Mouse (Mus musculus): ENCODE data around the gene Cyp4a12a. TPM values are rescaled to one million over a fixed set of nuclear protein-coding genes. Genes with fewer than 3 reads are reported as not detected.
"Not testable (repeated sequence)": the region's sequence is repeated elsewhere in the genome, so short reads cannot be mapped to it uniquely, and the experiment has no call there.

The Cyp4a12a gene
- total and polyA plus RNA-seq, 3 experiments, result not detected

DNA sequence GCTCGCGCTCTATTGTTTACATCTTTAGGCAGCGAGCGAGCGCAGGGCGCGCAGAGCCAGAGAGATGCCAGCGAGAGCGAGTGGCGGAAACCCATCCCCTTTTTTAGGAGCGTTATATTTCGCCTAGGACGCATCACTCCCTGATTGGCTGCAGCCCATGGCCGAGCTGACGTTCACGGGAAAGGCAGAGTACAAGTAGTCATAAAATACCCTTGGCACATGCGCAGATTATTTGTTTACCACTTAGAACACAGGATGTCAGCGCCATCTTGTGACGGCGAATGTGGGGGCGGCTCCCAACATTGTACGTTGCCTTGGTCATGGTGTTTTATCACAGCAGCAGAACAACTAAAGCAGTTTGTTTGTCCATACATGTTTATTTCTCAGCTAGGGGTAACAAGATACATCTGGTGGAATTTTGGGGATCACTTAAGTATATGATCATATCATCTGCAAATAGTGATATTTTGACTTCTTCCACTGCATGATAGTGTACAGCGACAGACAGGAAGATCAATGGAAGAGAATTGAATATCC, 17.5 kb upstream of the Cyp4a12a start:
- DNase-seq (ENCODE audit: low read depth, low spot score); H3K36me3 ChIP-seq (ENCODE audit: control insufficient read depth in 1 of 2, insufficient read depth in 2 of 2, low read length in 2 of 2); H3K27me3 ChIP-seq (ENCODE audit: control insufficient read depth in 1 of 2, insufficient read depth in 2 of 2, low read length in 2 of 2); H3K4me1 ChIP-seq (ENCODE audit: control insufficient read depth in 1 of 2, insufficient read depth in 2 of 2, low read length in 2 of 2); H3K27ac ChIP-seq (ENCODE audit: control insufficient read depth, low read depth, low read length); H3K79me2 ChIP-seq (ENCODE audit: control insufficient read depth, insufficient read depth, low read length, poor library complexity); H3K9me3 ChIP-seq (replicated peaks; ENCODE audit: insufficient read depth, low read length); H3K4me3 ChIP-seq (ENCODE audit: control insufficient read depth in 1 of 2, insufficient read depth in 1 of 2, low read depth in 2 of 2, low read length in 2 of 2); H3K9ac ChIP-seq (ENCODE audit: control insufficient read depth, low read depth, low read length, poor library complexity, severe bottlenecking): not testable (repeated sequence)

DNA sequence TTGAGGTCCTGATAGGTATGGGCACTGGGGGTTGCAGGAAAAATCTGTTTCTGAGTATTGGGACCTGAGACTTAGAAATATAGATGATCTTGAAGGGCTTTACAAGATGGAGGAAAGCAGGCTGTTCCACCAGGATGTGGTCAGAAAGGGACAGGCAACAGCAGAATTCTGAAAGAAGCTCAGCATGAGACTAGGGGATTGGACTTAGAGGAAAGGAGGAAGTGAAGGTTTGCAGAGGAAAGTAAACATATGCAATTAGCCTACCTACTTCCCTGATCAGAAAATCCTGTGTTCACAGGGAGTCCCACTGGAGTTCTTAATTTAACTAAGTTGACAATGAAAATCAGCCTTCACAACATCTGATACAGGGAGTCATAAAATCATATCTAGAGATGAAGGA, 26.9 kb downstream of the Cyp4a12a start:
- H3K79me2 ChIP-seq (ENCODE audit: control insufficient read depth, insufficient read depth, low read length, poor library complexity); H3K36me3 ChIP-seq (ENCODE audit: control insufficient read depth in 1 of 2, insufficient read depth in 2 of 2, low read length in 2 of 2); H3K9ac ChIP-seq (ENCODE audit: control insufficient read depth, low read depth, low read length, poor library complexity, severe bottlenecking); H3K4me3 ChIP-seq (ENCODE audit: control insufficient read depth in 1 of 2, insufficient read depth in 1 of 2, low read depth in 2 of 2, low read length in 2 of 2); H3K4me1 ChIP-seq (ENCODE audit: control insufficient read depth in 1 of 2, insufficient read depth in 2 of 2, low read length in 2 of 2); DNase-seq (ENCODE audit: low read depth, low spot score); H3K9me3 ChIP-seq (replicated peaks; ENCODE audit: insufficient read depth, low read length); H3K27me3 ChIP-seq (ENCODE audit: control insufficient read depth in 1 of 2, insufficient read depth in 2 of 2, low read length in 2 of 2); H3K27ac ChIP-seq (ENCODE audit: control insufficient read depth, low read depth, low read length): not testable (repeated sequence)

DNA sequence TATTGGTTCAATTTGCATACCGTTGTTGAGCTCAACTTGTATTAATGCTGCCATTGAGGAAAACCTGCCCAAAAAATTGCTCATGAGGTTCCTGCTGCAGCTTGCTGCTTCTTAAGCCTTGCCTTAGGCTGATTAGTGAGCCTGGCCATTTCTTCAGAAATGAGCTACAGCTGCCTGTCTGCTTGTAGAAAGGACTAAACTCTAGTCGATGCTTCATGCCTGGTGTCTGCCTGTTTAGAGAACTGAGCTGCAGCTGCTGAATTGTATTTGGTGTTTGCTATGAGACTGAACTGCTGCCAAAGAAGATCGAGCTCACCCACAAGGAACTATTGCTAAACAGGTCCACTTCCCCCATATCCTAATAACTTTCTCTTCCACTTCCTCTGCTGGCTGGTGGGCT, 66.8 kb downstream of the Cyp4a12a start:
- H3K9me3 ChIP-seq (replicated peaks; ENCODE audit: insufficient read depth, low read length); H3K4me1 ChIP-seq (ENCODE audit: control insufficient read depth in 1 of 2, insufficient read depth in 2 of 2, low read length in 2 of 2); H3K4me3 ChIP-seq (ENCODE audit: control insufficient read depth in 1 of 2, insufficient read depth in 1 of 2, low read depth in 2 of 2, low read length in 2 of 2); H3K27ac ChIP-seq (ENCODE audit: control insufficient read depth, low read depth, low read length); H3K9ac ChIP-seq (ENCODE audit: control insufficient read depth, low read depth, low read length, poor library complexity, severe bottlenecking); H3K27me3 ChIP-seq (ENCODE audit: control insufficient read depth in 1 of 2, insufficient read depth in 2 of 2, low read length in 2 of 2); H3K36me3 ChIP-seq (ENCODE audit: control insufficient read depth in 1 of 2, insufficient read depth in 2 of 2, low read length in 2 of 2); H3K79me2 ChIP-seq (ENCODE audit: control insufficient read depth, insufficient read depth, low read length, poor library complexity); DNase-seq (ENCODE audit: low read depth, low spot score): not testable (repeated sequence)

- not testable (repeated sequence) for H3K79me2 ChIP-seq (ENCODE audit: control insufficient read depth, insufficient read depth, low read length, poor library complexity); H3K27ac ChIP-seq (ENCODE audit: control insufficient read depth, low read depth, low read length); H3K9me3 ChIP-seq (replicated peaks; ENCODE audit: insufficient read depth, low read length); H3K4me3 ChIP-seq (ENCODE audit: control insufficient read depth in 1 of 2, insufficient read depth in 1 of 2, low read depth in 2 of 2, low read length in 2 of 2); H3K4me1 ChIP-seq (ENCODE audit: control insufficient read depth in 1 of 2, insufficient read depth in 2 of 2, low read length in 2 of 2); H3K9ac ChIP-seq (ENCODE audit: control insufficient read depth, low read depth, low read length, poor library complexity, severe bottlenecking); H3K27me3 ChIP-seq (ENCODE audit: control insufficient read depth in 1 of 2, insufficient read depth in 2 of 2, low read length in 2 of 2); H3K36me3 ChIP-seq (ENCODE audit: control insufficient read depth in 1 of 2, insufficient read depth in 2 of 2, low read length in 2 of 2)
- TF ChIP-seq SMC3 (IDR thresholded peaks at IDR 0.05; ENCODE audit: low read depth, low read length) (peak; percentile 36), CTCF (IDR thresholded peaks at IDR 0.05 in 2 of 3, conservative IDR thresholded peaks at IDR 0.05 in 1 of 3; ENCODE audit: control insufficient read depth in 1 of 3, insufficient read depth in 1 of 3, low read depth in 2 of 3, low read length in 3 of 3, poor library complexity in 1 of 3, severe bottlenecking in 1 of 3) (peak in 1 of 3 experiments; percentile 20; a peak in 2 of 6 replicates), RAD21 (IDR thresholded peaks at IDR 0.05; ENCODE audit: low read depth, low read length) (peak; percentile 15)
- DNase-seq (ENCODE audit: low read depth, low spot score), result peak; percentile 6
Measured at GRCm38 (mm10) chr4:115368067-115368466, 69.2 kb downstream of the Cyp4a12a start.

Other genes starting within 250 kb of the Cyp4a12a start
- gene Tal1, start 242.6 kb upstream of the Cyp4a12a start, total RNA-seq (2012; rRNA removed), result 21.2 and 34.9 TPM in 2 replicates
- 10 to 100 TPM in 1 of 2 experiments, not detected in 1; 48.9 TPM for gene Tal1, start 242.6 kb upstream of the Cyp4a12a start, polyA plus RNA-seq (2012; ENCODE audit: insufficient read depth in 1 of 2, insufficient read length in 2 of 2, low read depth in 1 of 2, low replicate concordance in 2 of 2, missing spikeins in 1 of 2)
- not detected in 2 replicates for gene Pdzk1ip1, start 210.3 kb upstream of the Cyp4a12a start, total RNA-seq (2012; rRNA removed)
- gene Pdzk1ip1, start 210.3 kb upstream of the Cyp4a12a start, polyA plus RNA-seq (2012; ENCODE audit: insufficient read depth in 1 of 2, insufficient read length in 2 of 2, low read depth in 1 of 2, low replicate concordance in 2 of 2, missing spikeins in 1 of 2), result under 1 TPM in 1 of 2 experiments, not detected in 1; 0.14 TPM
- 0.04 and 0.07 TPM in 2 replicates for gene Cyp4x1, start 164.8 kb upstream of the Cyp4a12a start, total RNA-seq (2012; rRNA removed)
- under 1 TPM in 1 of 2 experiments, not detected in 1; 0.47 TPM for gene Cyp4x1, start 164.8 kb upstream of the Cyp4a12a start, polyA plus RNA-seq (2012; ENCODE audit: insufficient read depth in 1 of 2, insufficient read length in 2 of 2, low read depth in 1 of 2, low replicate concordance in 2 of 2, missing spikeins in 1 of 2)
- gene Cyp4a29, start 57.0 kb upstream of the Cyp4a12a start, total RNA-seq (2012; rRNA removed), result not detected in 2 replicates
- gene Cyp4a29, start 57.0 kb upstream of the Cyp4a12a start, polyA plus RNA-seq (2012; ENCODE audit: insufficient read depth in 1 of 2, insufficient read length in 2 of 2, low read depth in 1 of 2, low replicate concordance in 2 of 2, missing spikeins in 1 of 2), result not detected
- not detected in 2 replicates for gene Cyp4a12b, start 112.6 kb downstream of the Cyp4a12a start, total RNA-seq (2012; rRNA removed)
- gene Cyp4a12b, start 112.6 kb downstream of the Cyp4a12a start, polyA plus RNA-seq (2012; ENCODE audit: insufficient read depth in 1 of 2, insufficient read length in 2 of 2, low read depth in 1 of 2, low replicate concordance in 2 of 2, missing spikeins in 1 of 2), result not detected
- gene Cyp4a30b, start 153.6 kb downstream of the Cyp4a12a start, total RNA-seq (2012; rRNA removed), result not detected in 2 replicates
- not detected for gene Cyp4a30b, start 153.6 kb downstream of the Cyp4a12a start, polyA plus RNA-seq (2012; ENCODE audit: insufficient read depth in 1 of 2, insufficient read length in 2 of 2, low read depth in 1 of 2, low replicate concordance in 2 of 2, missing spikeins in 1 of 2)
- not detected in 2 replicates for gene Cyp4a14, start 197.1 kb downstream of the Cyp4a12a start, total RNA-seq (2012; rRNA removed)
- not detected for gene Cyp4a14, start 197.1 kb downstream of the Cyp4a12a start, polyA plus RNA-seq (2012; ENCODE audit: insufficient read depth in 1 of 2, insufficient read length in 2 of 2, low read depth in 1 of 2, low replicate concordance in 2 of 2, missing spikeins in 1 of 2)
- not detected in 2 replicates for gene Cyp4a10, start 219.2 kb downstream of the Cyp4a12a start, total RNA-seq (2012; rRNA removed)
- gene Cyp4a10, start 219.2 kb downstream of the Cyp4a12a start, polyA plus RNA-seq (2012; ENCODE audit: insufficient read depth in 1 of 2, insufficient read length in 2 of 2, low read depth in 1 of 2, low replicate concordance in 2 of 2, missing spikeins in 1 of 2), result not detected

All from MEL (cell line).